21 mouse cellular contexts compared by ENCODE assay signal in the genomic region with DNA sequence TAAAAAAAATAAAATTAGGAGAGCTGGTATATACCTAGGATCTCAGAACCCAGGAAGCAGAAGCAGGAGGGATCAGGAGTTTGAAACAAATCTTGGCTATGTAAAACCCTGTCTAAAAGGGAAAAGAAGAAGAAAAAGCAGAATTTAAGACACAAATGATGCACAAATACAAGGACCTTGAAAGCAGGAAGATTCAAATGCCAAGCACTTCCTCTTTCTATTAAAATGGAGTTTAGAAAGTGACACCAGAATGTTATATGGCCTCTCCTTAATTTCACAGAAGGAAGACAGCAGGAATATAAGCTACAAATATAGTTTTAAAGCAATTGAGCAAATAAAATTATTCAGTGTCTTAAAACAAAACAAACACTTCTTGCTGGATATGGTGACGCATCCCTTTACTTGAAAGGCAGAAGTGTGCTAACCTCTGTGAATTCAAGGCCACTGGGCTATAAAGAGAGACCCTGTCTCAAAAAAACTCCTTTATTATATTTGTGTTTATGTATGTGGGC. TPM values are rescaled to one million over a fixed set of nuclear protein-coding genes. Genes with fewer than 3 reads are reported as not detected.
"Had no signal": no experiment of that assay in that cellular context is flagged by ENCODE, and none has a peak within 500 bp of the region (broad histone marks: within the 10 kb centered on the region; RNA-seq: fewer than 3 reads in every experiment).

No protein-coding gene starts in this region.

- H3K27ac ChIP-seq: left cerebral cortex, adult 2 months; limb, embryonic 15.5 days; liver, embryonic 13.5 days; midbrain, embryonic 15.5 days; neural tube, embryonic 13.5 days; stomach, postnatal 0 days had no signal

- H3K4me1 ChIP-seq: limb, embryonic 15.5 days; liver, embryonic 13.5 days; midbrain, embryonic 15.5 days; neural tube, embryonic 13.5 days had no signal

- H3K4me2 ChIP-seq: limb, embryonic 15.5 days; liver, embryonic 13.5 days; midbrain, embryonic 11.5 days; midbrain, embryonic 15.5 days; neural tube, embryonic 13.5 days had no signal

- DNase-seq: kidney, adult 11 months; kidney, adult 9 months; kidney, postnatal 10 days; kidney, postnatal 4 days; liver, embryonic 13.5 days; lung, adult 18-20 months; right cerebral cortex, adult 18-20 months; right cerebral cortex, postnatal 25 days had no signal

- H3K4me3 ChIP-seq: left cerebral cortex, adult 2 months; limb, embryonic 15.5 days; liver, embryonic 13.5 days; megakaryocyte, embryonic 14.5 days; midbrain, embryonic 15.5 days; neural tube, embryonic 13.5 days had no signal

- H3K9me3 ChIP-seq: limb, embryonic 15.5 days; liver, embryonic 13.5 days; megakaryocyte, embryonic 14.5 days; midbrain, embryonic 15.5 days; neural tube, embryonic 13.5 days had no signal

- H3K27me3 ChIP-seq: limb, embryonic 15.5 days; liver, embryonic 13.5 days; megakaryocyte, embryonic 14.5 days; midbrain, embryonic 15.5 days; neural tube, embryonic 13.5 days had no signal

- H3K9ac ChIP-seq: limb, embryonic 15.5 days; liver, embryonic 13.5 days; midbrain, embryonic 15.5 days; neural tube, embryonic 13.5 days had no signal

- ATAC-seq: midbrain, embryonic 15.5 days had no signal

RNA-seq across cellular contexts. Expression of a gene that starts 47.5 kb away (rescaled TPM):
- total RNA-seq: layer of hippocampus, postnatal 25 days; left cerebral cortex, adult 2 months; left cerebral cortex, postnatal 14 days had no signal
- polyA plus RNA-seq: intestine, embryonic 14.5 days; limb, embryonic 11.5 days; limb, embryonic 15.5 days; liver, embryonic 13.5 days; lung, embryonic 16.5 days; neural tube, embryonic 13.5 days; small intestine, adult 2 months; stomach, postnatal 0 days had no signal
